Mouse (Mus musculus) liver, adult 2 months (tissue): ENCODE results near the gene Cysltr1.

Source experiments
- CTCF ChIP-seq: fragments of 200-500 bp; IDR thresholded peaks from 2 replicates; pipeline ENCODE4 v1.5.1; 2011; ENCODE audit warnings: low read depth, low read length, control low read depth
- POLR2A ChIP-seq: fragments of 200-500 bp; IDR thresholded peaks from 2 replicates; pipeline ENCODE4 v1.6.1; 2011; ENCODE audit warnings: low read length, control low read depth; ENCODE audit not compliant: insufficient read depth; ENCODE audit errors: extremely low read depth

- TF ChIP-seq POLR2A (no peak), CTCF (no peak)
These were observed 763 bp downstream of the Cysltr1 start for GRCm38 (mm10) chrX:106602574-106603258.
